Mouse (Mus musculus) heart, postnatal 0 days (tissue): ENCODE data around the gene Unc45b.

Experiments used
- CTCF ChIP-seq: IDR thresholded peaks from 2 replicates; pipeline ENCODE4 v1.5.1; 2016; ENCODE audit warnings: antibody characterized with exemption, control low read depth, low read depth
- EP300 ChIP-seq: IDR thresholded peaks from 2 replicates; pipeline ENCODE4 v1.6.1; 2016; ENCODE audit warnings: antibody characterized with exemption, low read depth

- TF ChIP-seq CTCF, result no peak
- TF ChIP-seq EP300, result no peak
Observed at GRCm38 (mm10) chr11:82910250-82910649, at the start of gene Unc45b.
